Mouse (Mus musculus) heart, embryonic 13.5 days (tissue): Measurements from ENCODE around the gene Gm10801. TPM values are rescaled to one million over a fixed set of nuclear protein-coding genes. Genes with fewer than 3 reads are reported as not detected.
"Not testable (repeated sequence)": the region's sequence is repeated elsewhere in the genome, so short reads cannot be mapped to it uniquely, and the experiment has no call there.

Experiments
- ATAC-seq: fragments of 200-750 bp; cut with Nextera tagmentation; 2 replicates; pipeline ENCODE4 v1.8.0; 2017; ENCODE audit warnings: moderate TSS enrichment; ENCODE audit not compliant: insufficient number of reproducible peaks, low FRiP score, low TSS enrichment; ENCODE audit errors: extremely low read depth
- H3K27ac ChIP-seq: fragments of 300-500 bp; sonication (generic); replicated peaks from 2 replicates; pipeline ENCODE4 v1.5.1; 2015; ENCODE audit warnings: moderate library complexity, mild to moderate bottlenecking, inconsistent platforms
- H3K27me3 ChIP-seq: fragments of 300-500 bp; sonication (generic); replicated peaks from 2 replicates; pipeline ENCODE4 v1.6.1; 2015; ENCODE audit warnings: mild to moderate bottlenecking, inconsistent platforms
- H3K36me3 ChIP-seq: fragments of 300-500 bp; sonication (generic); 2 replicates; pipeline ENCODE4 v1.6.1; 2015; ENCODE audit warnings: mild to moderate bottlenecking, inconsistent platforms
- H3K4me1 ChIP-seq: fragments of 300-500 bp; sonication (generic); 2 replicates; pipeline ENCODE4 v1.6.1; 2015; ENCODE audit warnings: inconsistent platforms
- H3K4me2 ChIP-seq: fragments of 300-500 bp; sonication (generic); 2 replicates; pipeline ENCODE4 v1.6.1; 2015; ENCODE audit warnings: inconsistent platforms, mild to moderate bottlenecking, moderate library complexity
- H3K4me3 ChIP-seq: fragments of 300-500 bp; sonication (generic); 2 replicates; pipeline ENCODE4 v1.5.1; 2015; ENCODE audit warnings: moderate library complexity, mild to moderate bottlenecking, inconsistent platforms
- H3K9ac ChIP-seq: fragments of 300-500 bp; sonication (generic); 2 replicates; pipeline ENCODE4 v1.6.1; 2015; ENCODE audit warnings: inconsistent platforms, mild to moderate bottlenecking, moderate library complexity
- H3K9me3 ChIP-seq: fragments of 300-500 bp; sonication (generic); 2 replicates; pipeline ENCODE4 v1.6.1; 2016; ENCODE audit warnings: inconsistent platforms
- WGBS: fragments of 180-500 bp; shearing (Covaris S2); methylation state at CpG from one replicate; pipeline ENCODE4 v1.1.7; 2015; ENCODE audit warnings: mixed read lengths; 5-methylcytosine and 5-hydroxymethylcytosine counted together
- polyA plus RNA-seq: library from polyadenylated mRNA; unstranded; fragments of >200 nt; fragmentation: Nextera tagmentation; extraction: Ambion mirVana; gene quantifications from 2 replicates; pipeline ENCODE4 v1.2.1, GENCODE M21; 2015

Gene Gm10801
- polyA plus RNA-seq: 0.84 and 5.1 TPM in 2 replicates

GRCm38 (mm10) chr2:98661937-98662336 is at the start of gene Gm10801:
Gene Gm10801, plus strand, starts transcription at chr2:98662237.
- not testable (repeated sequence) for H3K4me1 ChIP-seq
- 70% methylated on average over 4 of the region's 5 CpGs for WGBS

GRCm38 (mm10) chr2:98667201-98667600 is 5.2 kb downstream of the Gm10801 start, which contains the start of gene Gm10800:
Gene Gm10800, minus strand, starts transcription at chr2:98667301.
- not testable (repeated sequence) for H3K9me3 ChIP-seq, H3K27me3 ChIP-seq, H3K9ac ChIP-seq, H3K27ac ChIP-seq, H3K4me2 ChIP-seq, H3K36me3 ChIP-seq, H3K4me3 ChIP-seq, H3K4me1 ChIP-seq, ATAC-seq
- WGBS: 77% methylated on average over 4 of the region's 4 CpGs

More at GRCm38 (mm10) chr2:98661937-98662336, at the start of gene Gm10801:
- H3K27me3 ChIP-seq, ATAC-seq, H3K4me2 ChIP-seq, H3K4me3 ChIP-seq, H3K36me3 ChIP-seq, H3K9ac ChIP-seq, H3K27ac ChIP-seq, H3K9me3 ChIP-seq: not testable (repeated sequence)

- no peak overlapping the region for H3K27ac ChIP-seq
- ATAC-seq: no peak
- no peak overlapping the region for H3K4me3 ChIP-seq
- H3K4me1 ChIP-seq: no peaks in the 10 kb centered on the region
- no peak overlapping the region for H3K9ac ChIP-seq
- no peaks in the 10 kb centered on the region for H3K9me3 ChIP-seq
- no peak overlapping the region for H3K4me2 ChIP-seq
- WGBS: 84% methylated on average over 1 of the region's 1 CpGs
- no peaks in the 10 kb centered on the region for H3K36me3 ChIP-seq
- H3K27me3 ChIP-seq: no peaks in the 10 kb centered on the region
Measured at GRCm38 (mm10) chr2:98697533-98697932, 35.5 kb downstream of the Gm10801 start.

Other genes starting within 250 kb of the Gm10801 start
- gene Gm10800, start 5.1 kb downstream of the Gm10801 start, polyA plus RNA-seq: 2.3 and 22.5 TPM in 2 replicates